Mouse (Mus musculus) spleen, embryonic (tissue): ENCODE results near the gene Stn1.

ENCODE experiments used
- CTCF ChIA-PET: fragments of 350-600 bp; sonication (Branson Sonifier 250); formaldehyde crosslinking; loops from one replicate; lab custom pipeline; 2022; lab: Charles Lee

Gene Stn1

GRCm38 (mm10) chr19:47537300-47537792, at the start of gene Stn1:
Gene Stn1 (minus strand): TSS chr19:47537507.
- CTCF ChIA-PET: interaction anchor here (0.7 kb wide), 1 partner anchor 28 kb away, joined by 4 read pairs; no protein-coding TSS in a partner anchor

DNA sequence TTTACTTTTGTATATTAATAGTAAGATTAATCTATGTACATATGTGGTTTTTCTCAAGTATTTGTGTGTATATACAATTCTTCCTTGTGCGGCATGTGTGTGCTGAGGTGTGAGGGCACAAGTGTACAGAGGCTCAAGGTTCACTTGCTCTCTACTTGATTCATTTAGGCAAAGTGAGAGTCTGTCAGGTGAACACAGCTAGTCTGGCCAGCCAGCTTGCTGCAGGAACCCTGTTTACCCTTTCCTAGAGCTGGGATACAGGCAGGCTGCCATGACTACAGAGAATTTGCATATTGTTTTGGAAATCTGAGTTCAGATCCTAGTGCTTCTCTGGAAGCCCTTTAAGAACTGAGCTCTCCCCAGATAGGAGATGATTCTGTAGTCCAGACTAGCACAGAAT, 49.7 kb upstream of the Stn1 start:
- CTCF ChIA-PET: no interaction called here

DNA sequence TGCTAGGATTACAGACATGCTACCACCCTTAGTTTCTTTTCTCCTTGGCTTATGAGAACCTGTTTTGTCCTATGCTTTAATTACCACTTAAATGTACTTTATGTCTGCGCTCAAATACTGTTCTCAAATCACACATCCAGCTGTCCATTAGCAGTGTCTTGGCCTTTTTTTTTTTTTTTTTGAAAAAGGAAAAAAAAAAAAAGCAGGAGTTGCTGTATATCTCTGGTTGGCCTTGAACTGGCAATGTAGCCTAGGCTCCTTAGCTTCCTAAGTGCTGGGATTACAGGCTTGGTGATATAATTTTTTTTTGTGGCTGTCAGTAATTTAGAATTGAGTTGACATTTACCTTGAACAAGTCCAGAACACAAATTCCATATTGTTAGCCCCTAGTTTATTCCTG, 48.5 kb upstream of the Stn1 start:
- CTCF ChIA-PET: no interaction called here

- CTCF ChIA-PET: no interaction called here
Observed at GRCm38 (mm10) chr19:47579788-47580631, 42.7 kb upstream of the Stn1 start.

GRCm38 (mm10) chr19:47579225-47579787, 42.0 kb upstream of the Stn1 start, which contains the start of gene Slk:
Gene Slk (plus strand): TSS chr19:47579678.
- CTCF ChIA-PET: no interaction called here

GRCm38 (mm10) chr19:47578581-47579224, 41.4 kb upstream of the Stn1 start:
- CTCF ChIA-PET: no interaction called here

DNA sequence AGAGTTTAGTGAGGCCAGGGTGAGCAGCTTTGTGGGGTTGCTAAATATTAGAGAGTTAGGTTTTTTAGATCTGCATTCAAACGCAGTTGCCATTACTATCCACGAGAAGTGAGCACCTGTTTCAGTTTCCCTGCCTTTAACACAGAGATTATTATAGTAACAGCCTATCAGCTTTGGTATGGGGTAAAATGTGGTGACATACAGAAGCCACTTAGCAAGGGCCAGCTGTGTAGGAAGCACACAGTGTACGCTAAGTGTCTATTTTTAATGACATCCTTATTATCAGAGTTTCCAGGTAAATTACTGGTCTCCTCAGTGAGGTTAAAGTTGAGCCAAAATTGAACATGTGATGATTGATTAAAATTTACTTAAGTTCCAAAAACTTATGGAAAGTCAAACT, 36.4 kb upstream of the Stn1 start:
- CTCF ChIA-PET: no interaction called here

- CTCF ChIA-PET: interaction anchor here (1.0 kb wide), 1 partner anchor 9 kb away, joined by 3 read pairs; no protein-coding TSS in a partner anchor
Observed at GRCm38 (mm10) chr19:47571981-47572380, 34.7 kb upstream of the Stn1 start.

DNA sequence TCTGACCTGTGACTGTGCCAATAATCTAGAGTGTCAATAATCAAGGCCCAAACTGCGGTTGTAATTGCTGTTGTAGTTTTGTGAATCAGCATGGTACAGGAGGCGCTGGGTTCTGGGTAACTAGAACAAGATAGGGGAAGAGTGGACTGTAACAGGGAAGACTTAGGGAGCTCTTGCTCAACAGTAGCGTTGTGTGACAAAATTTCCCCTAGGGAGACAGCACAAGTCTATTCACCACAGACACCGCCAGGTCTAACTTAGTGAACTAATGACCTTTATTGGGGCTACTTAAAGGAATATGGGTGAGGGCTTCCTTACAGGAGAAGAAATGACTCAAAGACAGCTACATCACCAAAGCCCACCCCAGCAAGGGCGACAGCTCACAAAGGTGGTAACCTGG, 32.7 kb upstream of the Stn1 start:
- CTCF ChIA-PET: no interaction called here

DNA sequence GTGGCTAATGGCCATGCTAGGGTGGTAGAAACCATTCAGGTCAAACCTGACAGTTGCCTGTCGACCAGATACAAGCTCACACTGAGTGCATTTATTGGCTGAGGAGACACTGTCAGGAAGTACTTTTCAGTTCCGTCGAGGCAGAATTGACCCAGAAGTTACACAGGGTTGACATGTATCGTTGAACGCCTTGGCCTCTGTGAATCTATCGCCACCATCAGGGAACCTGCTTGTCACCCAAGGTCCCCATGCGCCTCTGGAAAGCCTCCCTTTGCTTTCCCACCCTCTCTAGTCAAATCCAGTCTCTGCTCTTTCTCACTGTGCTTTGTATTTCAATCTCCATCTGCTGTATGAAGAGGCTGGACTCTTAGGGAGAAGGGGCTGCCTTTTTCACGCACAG, 28.7 kb upstream of the Stn1 start:
- CTCF ChIA-PET: interaction anchor here (0.6 kb wide), 1 partner anchor 27 kb away, joined by 3 read pairs; no protein-coding TSS in a partner anchor

DNA sequence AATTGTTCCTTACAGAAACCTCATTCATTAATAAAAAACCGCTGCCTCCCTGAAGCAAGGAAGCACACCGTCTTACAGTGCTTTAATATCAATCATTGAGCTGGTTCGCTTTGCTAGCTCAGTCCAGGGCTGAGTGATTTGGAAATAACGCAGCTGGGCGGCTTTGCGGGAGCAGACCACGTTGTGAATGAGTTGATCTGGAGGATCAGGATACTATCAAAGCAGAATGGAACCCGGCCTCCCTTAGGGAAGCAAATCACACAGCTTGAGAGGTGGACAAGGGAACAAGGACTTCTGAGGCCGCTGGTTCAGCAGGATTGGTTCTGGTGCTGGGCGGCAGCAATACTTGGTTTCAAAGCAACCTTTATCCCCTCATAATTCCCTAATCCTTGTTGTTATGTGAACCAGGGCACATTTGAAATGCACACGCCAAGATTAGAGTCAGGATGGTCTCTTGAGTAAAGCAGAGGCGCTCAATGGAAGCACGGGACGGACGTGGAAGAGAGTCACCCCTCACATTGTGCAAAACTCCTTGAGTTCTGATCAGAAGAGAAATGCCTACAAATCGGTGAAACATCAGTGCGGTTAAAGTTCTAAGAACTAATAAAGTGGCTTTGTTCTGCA, 27.8 kb upstream of the Stn1 start:
- CTCF ChIA-PET: interaction anchor here (0.6 kb wide), 1 partner anchor 28 kb away, joined by 4 read pairs; the partner anchor contains the start of gene Stn1

DNA sequence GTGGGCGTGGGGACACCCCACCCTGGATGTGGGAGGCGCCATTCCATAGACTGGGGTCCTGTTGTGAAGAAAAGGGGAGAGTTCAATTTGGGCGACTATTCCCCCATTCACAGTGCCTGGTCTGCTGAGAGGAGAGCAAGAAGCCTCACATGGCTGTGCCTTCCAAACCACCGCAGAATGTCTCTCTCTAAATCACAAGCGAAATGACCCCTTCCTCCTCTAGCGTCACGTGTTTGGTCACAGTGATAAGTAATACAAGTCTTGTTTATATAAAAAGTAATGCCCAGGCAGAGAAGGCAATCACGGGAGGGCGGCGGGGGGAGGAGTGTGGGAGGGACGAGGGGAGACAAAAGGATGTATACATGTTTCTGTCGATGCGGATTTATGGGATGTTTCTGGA, 26.4 kb upstream of the Stn1 start:
- CTCF ChIA-PET: interaction anchor here (0.7 kb wide), 1 partner anchor 8 kb away, joined by 3 read pairs; no protein-coding TSS in a partner anchor

DNA sequence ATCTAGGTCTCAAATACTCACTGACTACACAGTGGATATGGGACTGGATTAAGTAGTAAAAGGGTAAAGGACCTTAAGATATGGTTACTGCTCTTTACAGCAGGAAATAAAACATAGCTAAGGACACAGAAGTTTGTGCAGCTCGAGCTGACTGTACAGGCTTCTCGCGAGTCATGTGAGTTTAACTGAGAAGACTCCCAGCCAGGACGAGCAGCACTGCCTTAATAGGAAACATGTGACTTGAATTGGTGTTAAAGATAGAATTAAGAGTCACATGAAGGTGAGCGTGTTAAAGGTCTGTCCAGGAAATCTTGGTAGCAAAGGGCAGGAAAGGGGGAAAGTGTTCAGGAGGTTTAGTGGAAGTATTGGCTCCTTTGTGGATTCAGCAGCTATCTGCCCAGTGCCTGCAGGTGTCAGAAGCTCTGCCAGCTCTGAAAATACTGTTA, 24.7 kb upstream of the Stn1 start:
- CTCF ChIA-PET: no interaction called here

GRCm38 (mm10) chr19:47560544-47561161, 23.3 kb upstream of the Stn1 start:
- CTCF ChIA-PET: no interaction called here

DNA sequence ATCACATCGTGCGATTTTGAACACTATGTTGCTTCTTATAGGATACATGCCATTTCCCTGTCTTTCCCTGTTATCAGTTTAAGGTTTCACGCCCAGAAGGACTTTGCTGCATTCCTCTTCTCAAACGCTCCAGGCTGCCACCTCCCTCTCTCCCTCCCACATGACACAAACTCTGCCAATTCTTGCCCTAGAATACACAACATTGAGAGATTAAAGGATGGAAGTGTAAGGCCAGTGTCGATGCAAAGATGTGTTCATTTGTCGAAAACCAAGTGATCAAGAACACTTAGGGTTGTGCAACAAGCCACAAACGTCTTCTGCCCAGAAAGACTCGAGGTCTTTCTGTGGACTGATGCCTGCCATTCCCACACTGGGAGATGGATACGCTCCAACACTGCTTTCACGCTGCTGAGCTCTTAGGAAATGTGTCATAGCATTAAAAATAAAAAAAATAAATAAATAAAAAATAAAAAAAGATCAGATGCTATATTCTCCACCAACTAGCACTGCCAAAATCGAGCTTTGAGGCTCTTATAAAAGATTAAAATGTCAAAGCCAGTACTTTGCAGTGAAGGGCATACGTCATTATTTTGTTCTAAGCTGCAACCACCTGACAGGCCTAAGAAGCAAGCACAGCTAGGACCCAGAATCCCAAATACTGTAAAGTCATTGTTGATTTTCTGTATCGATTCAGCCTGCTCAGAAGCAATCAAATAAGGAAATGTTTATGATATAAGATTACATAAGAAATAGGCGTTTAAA, 22.6 kb upstream of the Stn1 start:
- CTCF ChIA-PET: no interaction called here

DNA sequence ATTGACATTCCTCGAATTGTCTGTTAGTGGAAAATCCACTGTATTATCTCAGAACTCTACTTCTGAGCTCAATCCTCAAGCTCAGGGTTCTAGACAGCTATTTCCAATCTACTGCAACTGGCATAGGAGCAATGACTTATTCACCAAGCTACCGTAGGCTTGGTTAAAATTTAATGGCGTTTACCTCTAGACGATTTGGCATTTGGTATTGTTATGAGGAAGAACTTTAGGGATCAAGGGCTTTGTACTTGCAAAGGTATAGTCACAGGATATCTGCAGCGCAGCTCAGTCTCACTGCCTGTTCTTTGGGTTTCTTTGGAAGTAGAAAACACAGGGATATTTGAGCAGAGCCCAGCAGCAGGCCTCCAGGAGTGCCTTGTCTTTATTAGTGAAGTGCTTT, 21.8 kb upstream of the Stn1 start:
- CTCF ChIA-PET: no interaction called here

DNA sequence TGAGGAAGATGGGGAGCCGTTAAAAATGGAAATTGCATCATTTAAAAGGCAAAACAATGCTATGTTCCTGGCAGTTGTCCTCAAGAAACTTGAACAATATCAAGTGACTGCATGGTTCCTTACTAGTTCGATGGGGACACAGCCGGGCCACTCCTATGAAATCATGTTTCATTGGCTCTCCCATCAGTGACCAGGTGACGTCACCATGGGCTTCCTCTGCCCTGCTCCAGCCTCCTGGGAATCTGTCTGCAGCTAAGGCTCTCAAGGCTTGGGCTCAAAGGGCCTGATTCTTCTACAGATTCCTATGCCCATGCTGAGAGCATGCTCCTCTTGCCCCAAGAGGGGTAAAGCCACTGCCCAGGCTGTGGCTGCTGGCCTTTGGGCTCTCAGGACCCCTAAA, 12.3 kb upstream of the Stn1 start:
- CTCF ChIA-PET: no interaction called here

DNA sequence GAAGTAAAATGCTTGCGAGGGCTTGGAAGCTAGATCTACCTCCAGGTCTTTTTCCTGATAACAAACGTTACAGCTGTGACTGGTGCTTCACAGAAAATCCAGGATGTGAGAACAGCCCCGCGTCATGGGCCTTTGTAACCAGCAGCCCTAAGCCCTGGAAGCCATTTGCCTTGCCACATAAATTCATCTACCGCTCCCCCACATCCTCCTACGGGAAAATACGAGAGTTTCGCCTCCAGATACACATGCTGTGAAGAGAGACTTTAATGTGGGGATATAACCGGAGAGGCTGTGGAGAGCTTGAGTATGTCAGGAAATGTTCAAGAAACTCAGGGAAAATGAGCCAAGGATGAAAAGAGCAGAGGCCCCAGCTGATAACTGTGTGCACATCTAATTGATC, 11.9 kb upstream of the Stn1 start:
- CTCF ChIA-PET: no interaction called here

DNA sequence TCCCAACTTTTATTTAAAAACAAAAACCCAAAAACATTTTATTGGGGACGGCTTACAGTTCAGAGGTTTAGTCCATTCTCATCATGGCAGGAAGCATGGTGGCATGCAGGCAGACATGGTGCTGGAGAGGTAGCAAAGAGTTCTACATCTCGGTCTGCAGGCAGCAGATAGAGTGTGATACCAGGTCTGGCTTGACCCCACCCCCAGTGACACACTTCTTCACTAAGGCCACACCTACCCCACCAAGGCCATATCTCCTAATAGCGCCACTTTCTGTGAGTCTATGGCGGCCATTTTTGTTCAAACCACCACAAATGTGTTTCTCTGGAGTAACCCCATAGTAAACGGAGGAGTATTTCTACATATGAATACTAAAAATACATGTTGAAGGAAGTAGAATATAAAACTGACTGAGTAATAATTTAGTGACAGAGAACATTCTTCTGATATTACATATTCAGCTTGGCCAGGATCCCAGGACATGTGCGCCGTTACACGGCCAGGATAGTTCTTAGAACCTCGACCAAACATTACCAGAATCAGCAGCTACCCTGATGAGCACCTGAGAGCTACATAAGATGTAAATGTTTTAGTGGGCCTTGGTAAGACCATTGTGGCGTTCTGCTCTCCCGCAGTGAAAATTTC, 11.2 kb upstream of the Stn1 start:
- CTCF ChIA-PET: no interaction called here

DNA sequence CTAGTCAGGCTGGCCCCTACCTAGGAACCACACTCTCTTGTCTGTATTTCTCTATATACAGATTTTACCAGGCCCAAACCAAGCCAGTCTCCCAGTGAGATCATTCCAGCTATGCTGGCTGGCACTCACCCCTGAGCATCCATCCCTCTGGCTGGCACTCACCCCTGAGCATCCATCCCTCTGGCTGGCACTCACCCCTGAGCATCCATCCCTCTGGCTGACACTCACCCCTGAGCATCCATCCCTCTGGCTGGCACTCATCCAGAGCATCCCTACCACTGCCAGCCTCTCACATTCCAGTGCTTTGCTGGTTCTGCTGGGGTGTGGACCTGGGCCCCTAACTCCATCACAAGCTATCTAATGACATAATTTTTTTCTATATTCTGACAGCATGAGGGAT, 8.2 kb upstream of the Stn1 start:
- CTCF ChIA-PET: interaction anchor here (0.7 kb wide), 1 partner anchor 286 kb away, joined by 3 read pairs; no protein-coding TSS in a partner anchor
